Mouse (Mus musculus) layer of hippocampus, postnatal 14 days (tissue): Measurements from ENCODE around the gene Msh3. TPM values are rescaled to one million over a fixed set of nuclear protein-coding genes. Genes with fewer than 3 reads are reported as not detected.

Source experiments
- total RNA-seq, 2 experiments: library from RNA; stranded (reverse); gene quantifications; 2 replicates each; pipeline ENCODE4 v1.2.3; 2021

Msh3 gene
- total RNA-seq, 2 experiments from 2014 or later, result 24.7 to 29.0 TPM

Other genes with a start within 250 kb of the Msh3 start
- gene Rasgrf2, start 223.3 kb downstream of the Msh3 start, total RNA-seq, result 10 to 100 TPM; 73.4 to 76.1 TPM
- not detected for gene Gm20379, start 49.0 kb downstream of the Msh3 start, total RNA-seq
- gene Dhfr, start 277 bp downstream of the Msh3 start, total RNA-seq, result 1 to 10 TPM; 1.8 to 2.1 TPM
- 10 to 100 TPM; 13.4 to 14.2 TPM for gene Ankrd34b, start 70.9 kb upstream of the Msh3 start, total RNA-seq
- 10 to 100 TPM in 1 of 2 experiments, 1 to 10 TPM in 1; 8.9 to 11.0 TPM for gene Fam151b, start 129.0 kb upstream of the Msh3 start, total RNA-seq
- 10 to 100 TPM; 19.6 to 20.1 TPM for gene Zfyve16, start 175.9 kb upstream of the Msh3 start, total RNA-seq
- not detected for gene Spz1, start 221.2 kb upstream of the Msh3 start, total RNA-seq